Mouse (Mus musculus) WW6 (cell line): ENCODE results near the gene Gm20837.
"Not testable (repeated sequence)": the region's sequence is repeated elsewhere in the genome, so short reads cannot be mapped to it uniquely, and the experiment has no call there.

Experiments used
- DNase-seq: peaks from one replicate; pipeline ENCODE4 v3.0.0-alpha.2; 2013; ENCODE audit warnings: low read depth, low spot score

The Gm20837 gene

DNA sequence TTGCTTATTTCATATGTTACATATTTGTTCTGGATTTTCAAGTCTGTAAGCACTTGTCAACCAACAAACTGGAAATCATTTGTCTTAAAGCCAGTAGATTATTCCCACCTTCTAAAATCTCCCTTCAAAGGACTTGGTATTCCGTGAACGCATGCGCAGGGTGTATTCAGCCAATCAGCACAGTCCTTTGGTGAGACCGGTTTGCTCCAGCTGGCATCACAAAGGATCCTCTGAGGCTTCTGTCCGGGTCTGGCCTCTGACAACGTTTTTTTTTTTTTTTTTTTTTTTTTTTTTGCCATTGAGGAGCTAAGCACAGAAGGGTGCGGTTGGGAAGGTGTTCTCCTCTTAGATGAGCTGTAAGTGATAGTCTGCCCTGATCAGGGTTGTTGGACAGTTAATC, at the start of gene Gm20837:
TSS of gene Gm20837 (plus strand) at position 301 of the 400 bp plus-strand sequence.
- not testable (repeated sequence) for DNase-seq
